Mouse (Mus musculus): ENCODE data around the gene Phc2.

DNA sequence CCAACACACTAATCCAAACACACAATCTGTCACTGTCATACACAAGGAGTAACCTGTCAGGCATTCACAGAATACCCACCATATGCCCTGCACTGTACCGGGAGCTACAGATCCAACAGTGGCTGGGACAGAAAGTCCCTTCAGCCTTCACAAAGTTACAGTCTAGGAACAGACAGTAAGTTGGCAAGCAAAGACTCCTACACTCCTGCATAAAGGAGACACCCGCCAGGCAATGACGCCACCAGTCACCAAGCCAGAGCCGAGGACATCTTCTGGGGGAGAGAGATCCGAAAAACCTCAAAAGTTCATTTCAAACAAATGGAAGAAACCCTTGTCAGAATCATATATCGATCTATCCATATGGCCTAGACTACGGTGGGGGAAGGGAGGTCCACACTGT, 47.9 kb upstream of the Phc2 start:
- TF ChIP-seq CTCF (IDR thresholded peaks at IDR 0.05; ENCODE audit: insufficient read depth, low read length), result no peak
- no peak for TF ChIP-seq POLR2A (IDR thresholded peaks at IDR 0.05; ENCODE audit: borderline replicate concordance, extremely low read depth, low read depth, low read length)
